Mouse (Mus musculus): ENCODE data around the gene Nfx1. TPM values are rescaled to one million over a fixed set of nuclear protein-coding genes. Genes with fewer than 3 reads are reported as not detected.

Nfx1 gene
- polyA plus RNA-seq (2014; fragmentation: Illumina TruSeq; extraction: RNeasy Lipid Tissue Mini Kit (QIAGEN cat#74804); ENCODE audit: low read depth, low replicate concordance) = 115 TPM

DNA sequence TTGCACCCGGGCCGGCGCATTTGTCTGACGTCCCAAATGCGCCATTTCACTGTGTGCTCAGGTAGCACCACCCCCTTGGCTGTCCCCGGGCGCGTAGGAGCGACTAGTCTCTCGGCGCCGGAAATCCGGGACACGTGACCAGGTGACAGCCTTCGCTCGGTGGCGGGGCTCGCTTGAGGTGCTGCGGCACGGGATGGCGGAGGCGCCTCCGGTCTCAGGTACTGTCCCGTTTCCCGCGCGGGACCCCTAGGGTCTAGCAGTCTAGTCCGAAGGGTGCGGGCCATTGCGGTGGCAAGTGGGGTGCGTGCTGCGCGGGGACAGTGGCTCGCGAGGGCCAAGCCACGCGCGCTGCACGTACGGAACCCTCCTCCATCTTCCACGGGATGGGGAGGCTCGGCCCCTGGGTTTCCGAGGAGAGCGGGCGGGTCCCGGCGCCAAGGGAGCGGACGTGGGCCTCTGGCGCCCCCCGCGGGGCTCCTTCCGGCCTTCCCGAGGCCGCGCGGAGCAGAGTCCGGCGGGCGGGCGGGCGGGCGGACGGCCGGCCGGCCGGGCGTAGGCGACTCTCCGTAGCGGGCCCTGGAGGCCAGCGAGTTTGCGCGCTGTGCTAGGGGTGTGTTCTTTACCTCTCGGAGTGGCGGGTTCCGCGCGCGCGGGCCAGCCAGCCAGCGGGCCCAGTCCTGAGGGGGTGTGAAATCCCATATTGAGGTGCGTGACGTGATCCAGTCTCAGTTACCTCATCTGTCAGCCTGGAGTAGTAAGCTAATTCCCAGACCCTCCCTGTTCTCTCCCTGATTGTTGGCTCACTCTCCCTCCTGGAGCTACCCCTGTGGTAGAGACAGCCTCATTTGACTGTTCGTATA, at the start of gene Nfx1:
TSS of gene Nfx1 (plus strand) at position 65 of the 860 bp plus-strand sequence.

DNA sequence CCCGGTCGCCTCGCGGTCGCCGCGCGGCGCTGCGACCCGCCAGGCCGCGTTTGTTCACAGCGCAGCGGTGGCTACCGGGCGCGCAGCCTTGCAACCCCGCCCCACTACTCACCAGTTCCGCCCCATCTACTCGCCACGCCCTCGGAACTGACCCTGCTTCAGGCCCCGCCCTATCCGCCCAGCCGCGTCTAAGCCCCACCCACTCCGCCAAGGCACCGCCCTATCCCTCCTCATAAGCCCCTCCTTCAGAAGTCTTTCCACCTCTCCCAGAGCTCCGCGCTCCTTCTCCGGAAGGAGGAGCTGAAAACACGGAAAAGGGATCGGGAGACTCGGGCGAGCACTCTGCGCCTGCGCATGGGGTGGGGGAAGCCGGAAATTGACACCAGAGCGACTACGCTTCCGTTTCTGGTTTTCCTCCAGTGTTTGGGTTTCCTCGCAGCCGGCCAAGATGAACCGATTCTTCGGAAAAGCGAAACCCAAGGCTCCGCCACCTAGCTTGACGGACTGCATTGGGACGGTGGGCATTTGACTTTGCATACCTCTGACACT, 22.5 kb upstream of the Nfx1 start, which contains the start of the genes Bag1 and Chmp5:
TSS of gene Bag1 (minus strand) at position 135 of the 549 bp plus-strand sequence.
TSS of gene Chmp5 (plus strand) at position 248 of the 549 bp plus-strand sequence.

DNA sequence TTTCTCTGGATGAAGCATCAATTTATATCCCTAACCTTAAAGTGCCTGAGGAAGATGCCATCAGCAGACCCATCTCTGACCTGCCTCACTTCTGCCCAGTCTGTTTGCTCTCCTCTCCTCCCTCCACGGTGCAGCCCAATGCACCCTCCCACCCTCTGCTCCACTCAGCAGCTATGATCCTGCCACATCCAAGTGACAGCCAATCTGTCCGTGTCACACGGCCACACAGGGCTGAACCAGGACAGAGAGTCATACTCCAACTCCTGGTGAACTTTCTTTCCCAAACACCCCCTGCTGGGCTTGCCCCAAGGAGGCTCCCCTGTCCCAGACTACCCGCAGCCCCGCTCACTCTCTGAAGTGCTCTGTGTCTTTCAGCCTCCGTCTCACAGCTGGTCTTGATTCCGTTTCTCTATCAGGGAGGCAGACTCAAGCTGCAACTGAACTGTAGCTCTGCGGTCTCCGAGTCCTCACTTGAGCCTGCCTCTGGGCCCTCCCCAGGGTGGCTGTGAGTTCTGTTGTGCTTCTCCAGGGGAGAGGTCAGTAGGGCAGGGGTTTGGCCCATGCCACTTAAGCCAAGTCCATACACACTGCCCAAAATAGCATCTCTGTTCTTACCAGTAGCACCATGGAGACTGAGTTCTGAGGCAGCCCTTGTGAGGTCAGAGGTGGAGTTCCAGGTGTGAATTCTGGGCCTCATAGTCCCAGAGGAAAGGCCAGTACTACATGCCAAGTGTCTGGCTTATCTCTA, 77.0 kb downstream of the Nfx1 start, which contains the start of gene Aqp7:
TSS of gene Aqp7 (minus strand) at position 616 of the 748 bp plus-strand sequence.

Other genes starting within 250 kb of the Nfx1 start
- 1,503 TPM for gene Dnaja1, start 248.8 kb upstream of the Nfx1 start, polyA plus RNA-seq (2014; fragmentation: Illumina TruSeq; extraction: RNeasy Lipid Tissue Mini Kit (QIAGEN cat#74804); ENCODE audit: low read depth, low replicate concordance)
- 175 TPM for gene Smu1, start 213.0 kb upstream of the Nfx1 start, polyA plus RNA-seq (2014; fragmentation: Illumina TruSeq; extraction: RNeasy Lipid Tissue Mini Kit (QIAGEN cat#74804); ENCODE audit: low read depth, low replicate concordance)
- 85.7 TPM for gene B4galt1, start 116.9 kb upstream of the Nfx1 start, polyA plus RNA-seq (2014; fragmentation: Illumina TruSeq; extraction: RNeasy Lipid Tissue Mini Kit (QIAGEN cat#74804); ENCODE audit: low read depth, low replicate concordance)
- gene Spink4, start 50.9 kb upstream of the Nfx1 start, polyA plus RNA-seq (2014; fragmentation: Illumina TruSeq; extraction: RNeasy Lipid Tissue Mini Kit (QIAGEN cat#74804); ENCODE audit: low read depth, low replicate concordance) = not detected
- 638 TPM for gene Bag1, start 22.6 kb upstream of the Nfx1 start, polyA plus RNA-seq (2014; fragmentation: Illumina TruSeq; extraction: RNeasy Lipid Tissue Mini Kit (QIAGEN cat#74804); ENCODE audit: low read depth, low replicate concordance)
- gene Chmp5, start 22.5 kb upstream of the Nfx1 start, polyA plus RNA-seq (2014; fragmentation: Illumina TruSeq; extraction: RNeasy Lipid Tissue Mini Kit (QIAGEN cat#74804); ENCODE audit: low read depth, low replicate concordance) = 254 TPM
- gene Aqp7, start 77.2 kb downstream of the Nfx1 start, polyA plus RNA-seq (2014; fragmentation: Illumina TruSeq; extraction: RNeasy Lipid Tissue Mini Kit (QIAGEN cat#74804); ENCODE audit: low read depth, low replicate concordance) = 10.9 TPM
- gene Aqp3, start 127.3 kb downstream of the Nfx1 start, polyA plus RNA-seq (2014; fragmentation: Illumina TruSeq; extraction: RNeasy Lipid Tissue Mini Kit (QIAGEN cat#74804); ENCODE audit: low read depth, low replicate concordance) = not detected
- gene Nol6, start 153.5 kb downstream of the Nfx1 start, polyA plus RNA-seq (2014; fragmentation: Illumina TruSeq; extraction: RNeasy Lipid Tissue Mini Kit (QIAGEN cat#74804); ENCODE audit: low read depth, low replicate concordance) = 4.3 TPM
- 187 TPM for gene Ube2r2, start 164.8 kb downstream of the Nfx1 start, polyA plus RNA-seq (2014; fragmentation: Illumina TruSeq; extraction: RNeasy Lipid Tissue Mini Kit (QIAGEN cat#74804); ENCODE audit: low read depth, low replicate concordance)